Mouse (Mus musculus) myocyte (in vitro differentiated cells): Measurements from ENCODE around the gene Nhsl2.

Experiments
- CEBPB ChIP-seq: IDR thresholded peaks from 2 replicates; pipeline ENCODE4 v1.6.1; 2011; ENCODE audit warnings: mild to moderate bottlenecking, moderate library complexity; ENCODE audit not compliant: poor library complexity, insufficient read depth, severe bottlenecking
- E2F4 ChIP-seq: IDR thresholded peaks from one replicate; pipeline ENCODE4 v1.6.1; 2011; ENCODE audit warnings: mild to moderate bottlenecking, control low read depth, moderate library complexity; ENCODE audit not compliant: insufficient read depth
- MAX ChIP-seq: IDR thresholded peaks from one replicate; pipeline ENCODE4 v1.6.1; 2011; ENCODE audit warnings: low read depth, mild to moderate bottlenecking, control low read depth
- MYOD1 ChIP-seq, 3 experiments: IDR thresholded peaks; one replicate each; pipeline ENCODE4 v1.6.1; 2011; ENCODE audit warnings: control low read depth in 2 of 3, low read depth in 2 of 3, mild to moderate bottlenecking in 2 of 3, moderate library complexity in 1 of 3; ENCODE audit not compliant: insufficient read length in 2 of 3, control insufficient read depth in 1 of 3
- MYOG ChIP-seq, 3 experiments: IDR thresholded peaks; one replicate each; pipeline ENCODE4 v1.6.1; 2011; ENCODE audit warnings: control low read depth in 2 of 3, low read depth in 2 of 3, mild to moderate bottlenecking in 2 of 3; ENCODE audit not compliant: insufficient read length in 2 of 3, control insufficient read depth in 1 of 3, insufficient read depth in 1 of 3
- POLR2A ChIP-seq: IDR thresholded peaks from one replicate; pipeline ENCODE4 v1.6.1; 2011; ENCODE audit warnings: low read depth, mild to moderate bottlenecking, control low read depth, moderate library complexity; ENCODE audit not compliant: insufficient read length
- POLR2AphosphoS2 ChIP-seq: IDR thresholded peaks from one replicate; pipeline ENCODE4 v1.6.1; 2011; ENCODE audit warnings: low read depth, control low read depth; ENCODE audit not compliant: insufficient read length
- REST ChIP-seq: IDR thresholded peaks from one replicate; pipeline ENCODE4 v1.6.1; 2011; ENCODE audit warnings: mild to moderate bottlenecking, control low read depth, moderate library complexity; ENCODE audit not compliant: insufficient read depth, insufficient read length
- SRF ChIP-seq: IDR thresholded peaks from one replicate; pipeline ENCODE4 v1.6.1; 2011; ENCODE audit warnings: low read depth; ENCODE audit not compliant: control insufficient read depth, insufficient read length
- TCF12 ChIP-seq: IDR thresholded peaks from one replicate; pipeline ENCODE4 v1.6.1; 2011; ENCODE audit warnings: mild to moderate bottlenecking, control low read depth; ENCODE audit not compliant: poor library complexity, insufficient read depth, severe bottlenecking
- USF1 ChIP-seq: IDR thresholded peaks from one replicate; pipeline ENCODE4 v1.6.1; 2011; ENCODE audit warnings: low read depth, mild to moderate bottlenecking, control low read depth, moderate library complexity

GRCm38 (mm10) chrX:101889813-101890469 is 40.8 kb downstream of the Nhsl2 start:
- TF ChIP-seq TCF12 (no peak), USF1 (no peak), POLR2A (no peak), REST (no peak), POLR2AphosphoS2 (no peak), E2F4 (no peak), SRF (no peak), MAX (no peak), CEBPB (no peak), MYOG (IDR thresholded peaks at IDR 0.05; ENCODE audit: control insufficient read depth in 1 of 3, insufficient read depth in 1 of 3, insufficient read length in 2 of 3, low read depth in 2 of 3) (no peak), MYOD1 (IDR thresholded peaks at IDR 0.05; ENCODE audit: control insufficient read depth in 1 of 3, insufficient read length in 2 of 3, low read depth in 2 of 3) (no peak)
